In genomic region chr16:87495716-87496447, GRCm38 (mm10) we compare ENCODE assay signal across 8 mouse cellular contexts. TPM values are rescaled to one million over a fixed set of nuclear protein-coding genes. Genes with fewer than 3 reads are reported as not detected.
DNase-seq lines count a peak whose midpoint lies in the region; ATAC-seq lines count a peak whose summit lies in the region.

Gene Cct8, minus strand, starts transcription at chr16:87495873.

- H3K36me3 ChIP-seq in heart, embryonic 14.5 days (ENCODE audit: control insufficient read depth, insufficient read depth, low read length): peaks cover 34% of the 10 kb centered on the region
- H3K36me3 ChIP-seq in liver, embryonic 13.5 days: peaks cover 35% of the 10 kb centered on the region
- H3K36me3 ChIP-seq in stomach, embryonic 16.5 days (ENCODE audit: control insufficient read depth, insufficient read depth, low read length): peaks cover 10% of the 10 kb centered on the region

- H3K9ac ChIP-seq in heart, embryonic 14.5 days (ENCODE audit: low read length): peak within 1 kb of the TSS; percentile 99
- H3K9ac ChIP-seq in liver, embryonic 13.5 days: peak within 1 kb of the TSS; percentile 97
- peak within 1 kb of the TSS; percentile 99 for H3K9ac ChIP-seq in stomach, embryonic 16.5 days (ENCODE audit: low read length)

- H3K4me2 ChIP-seq in heart, embryonic 14.5 days (ENCODE audit: low read length): peak within 1 kb of the TSS; percentile 93
- H3K4me2 ChIP-seq in liver, embryonic 13.5 days: peak within 1 kb of the TSS; percentile 86
- H3K4me2 ChIP-seq in stomach, embryonic 16.5 days (ENCODE audit: low read depth, low read length): peak within 1 kb of the TSS; percentile 94

- peaks cover 7 to 18% of the 10 kb centered on the region in 2 experiments for H3K4me1 ChIP-seq in heart, embryonic 14.5 days (ENCODE audit: control insufficient read depth in 2 of 2, insufficient read depth in 2 of 2, low read length in 2 of 2)
- H3K4me1 ChIP-seq in liver, embryonic 13.5 days (replicated peaks): peaks cover 34% of the 10 kb centered on the region
- peaks cover 11% of the 10 kb centered on the region for H3K4me1 ChIP-seq in stomach, embryonic 16.5 days (ENCODE audit: control insufficient read depth, insufficient read depth, low read length)

- H3K4me3 ChIP-seq in heart, embryonic 14.5 days (ENCODE audit: control insufficient read depth in 1 of 2, insufficient read depth in 1 of 2, low read depth in 1 of 2, low read length in 2 of 2): peak within 1 kb of the TSS; percentile 75 to 90
- peak within 1 kb of the TSS; percentile 96 for H3K4me3 ChIP-seq in liver, embryonic 13.5 days (replicated peaks)
- H3K4me3 ChIP-seq in stomach, embryonic 16.5 days (replicated peaks; ENCODE audit: low read length): peak within 1 kb of the TSS; percentile 97

- peak; percentile 96 for ATAC-seq in CD4-positive, CD25-positive, alpha-beta regulatory T cell, adult 4 months
- peak; percentile 91 for ATAC-seq in heart, embryonic 14.5 days (ENCODE audit: insufficient number of reproducible peaks, insufficient read depth, low FRiP score, low read depth)
- peak; percentile 92 for ATAC-seq in liver, embryonic 13.5 days (ENCODE audit: low read depth)
- peak; percentile 97 for ATAC-seq in stomach, embryonic 16.5 days (ENCODE audit: insufficient read depth, low FRiP score)

- WGBS in heart, embryonic 14.5 days: under 1% methylated on average over 47 of the region's 48 CpGs
- under 1% methylated on average over 48 of the region's 48 CpGs for WGBS in liver, embryonic 13.5 days (ENCODE audit: insufficient replicate concordance)
- WGBS in stomach, embryonic 16.5 days: under 1% methylated on average over 48 of the region's 48 CpGs

- peak within 1 kb of the TSS; percentile 83 to 90 for H3K27ac ChIP-seq in heart, embryonic 14.5 days (replicated peaks in 1 of 2; ENCODE audit: control insufficient read depth in 1 of 2, insufficient read depth in 1 of 2, low read depth in 2 of 2, low read length in 2 of 2)
- peak within 1 kb of the TSS; percentile 87 for H3K27ac ChIP-seq in liver, embryonic 13.5 days
- peak within 1 kb of the TSS; percentile 89 for H3K27ac ChIP-seq in stomach, embryonic 16.5 days (ENCODE audit: low read length)

- H3K9me3 ChIP-seq in heart, embryonic 14.5 days (ENCODE audit: control insufficient read depth, low read length): no peaks in the 10 kb centered on the region
- no peaks in the 10 kb centered on the region for H3K9me3 ChIP-seq in liver, embryonic 13.5 days (replicated peaks)
- no peaks in the 10 kb centered on the region for H3K9me3 ChIP-seq in stomach, embryonic 16.5 days (replicated peaks; ENCODE audit: control insufficient read depth, low read length)

- DNase-seq in c-Kit-negative CD71-positive TER-119-positive erythroid progenitor cells, embryonic 14.5 days (ENCODE audit: low read depth, low spot score): peak; percentile 94
- peak; percentile 90 for DNase-seq in fibroblast of lung, adult 2 months (ENCODE audit: low read depth)
- DNase-seq in kidney, postnatal 14 days: peak; percentile 98
- peak; percentile 96 for DNase-seq in liver, embryonic 13.5 days
- peak; percentile 98 for DNase-seq in neural tube, embryonic 10.5 days (ENCODE audit: extremely low spot score, low spot score)

- no peaks in the 10 kb centered on the region for H3K27me3 ChIP-seq in heart, embryonic 14.5 days (ENCODE audit: control insufficient read depth, insufficient read depth, low read length)
- no peaks in the 10 kb centered on the region for H3K27me3 ChIP-seq in liver, embryonic 13.5 days
- H3K27me3 ChIP-seq in stomach, embryonic 16.5 days (ENCODE audit: control insufficient read depth, insufficient read depth, low read length): no peaks in the 10 kb centered on the region

RNA-seq across cellular contexts. Expression of gene Cct8, which starts in this region (rescaled TPM):
- 100 to 1,000 TPM; 381 to 398 TPM for polyA plus RNA-seq in CD4-positive, CD25-positive, alpha-beta regulatory T cell, adult 4 months (2017; shearing (Covaris generic))
- polyA plus RNA-seq in heart, embryonic 14.5 days (2014; fragmentation: Nextera tagmentation; extraction: Ambion mirVana): 308 and 311 TPM in 2 replicates
- polyA plus RNA-seq in liver, embryonic 13.5 days (2015; fragmentation: Nextera tagmentation; extraction: Ambion mirVana): 356 and 422 TPM in 2 replicates
- polyA plus RNA-seq in stomach, embryonic 16.5 days (2015; fragmentation: Nextera tagmentation; extraction: Ambion mirVana): 364 and 381 TPM in 2 replicates

Comparison
In these comparisons a context has a peak if more than half of its experiments do, and no peak if none do; other contexts are left out.
1. Peak in every context shown above with its lines: DNase-seq, ATAC-seq, H3K4me3 ChIP-seq and H3K27ac ChIP-seq.